Mouse (Mus musculus): ENCODE results near the gene Trpm5. TPM values are rescaled to one million over a fixed set of nuclear protein-coding genes. Genes with fewer than 3 reads are reported as not detected.

Trpm5 gene
- polyA plus RNA-seq, 1 experiment from 2014 or later: 9.8 TPM

DNA sequence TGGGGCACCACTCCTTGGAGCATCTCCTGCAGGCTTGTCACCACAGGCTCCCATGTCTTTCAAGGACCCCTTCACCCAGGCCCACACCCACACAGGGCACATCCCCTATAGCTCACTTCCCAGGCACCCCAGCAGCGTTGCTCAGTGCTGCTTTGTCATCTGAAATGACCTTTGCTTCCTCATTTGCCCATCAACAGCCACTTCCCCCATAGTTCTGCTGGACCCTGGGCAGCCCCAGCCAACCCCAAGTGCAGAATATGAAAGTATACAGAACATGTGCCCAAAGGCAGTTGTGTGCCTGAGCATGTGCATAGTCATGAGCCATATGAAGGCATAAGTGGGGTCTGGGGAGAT is 1.1 kb upstream of the Trpm5 start:
- H3K27me3 ChIP-seq (replicated peaks): no peaks in the 10 kb centered on the region
- H3K9ac ChIP-seq: no peak overlapping the region
- no peak overlapping the region for H3K27ac ChIP-seq
- H3K4me3 ChIP-seq (replicated peaks): no peak overlapping the region
- H3K36me3 ChIP-seq: no peaks in the 10 kb centered on the region
- H3K4me1 ChIP-seq (replicated peaks): no peaks in the 10 kb centered on the region
- no peak for ATAC-seq
- no peak overlapping the region for H3K4me2 ChIP-seq (replicated peaks)
- 47% methylated on average over 1 of the region's 1 CpGs for WGBS
- H3K9me3 ChIP-seq: no peaks in the 10 kb centered on the region

DNA sequence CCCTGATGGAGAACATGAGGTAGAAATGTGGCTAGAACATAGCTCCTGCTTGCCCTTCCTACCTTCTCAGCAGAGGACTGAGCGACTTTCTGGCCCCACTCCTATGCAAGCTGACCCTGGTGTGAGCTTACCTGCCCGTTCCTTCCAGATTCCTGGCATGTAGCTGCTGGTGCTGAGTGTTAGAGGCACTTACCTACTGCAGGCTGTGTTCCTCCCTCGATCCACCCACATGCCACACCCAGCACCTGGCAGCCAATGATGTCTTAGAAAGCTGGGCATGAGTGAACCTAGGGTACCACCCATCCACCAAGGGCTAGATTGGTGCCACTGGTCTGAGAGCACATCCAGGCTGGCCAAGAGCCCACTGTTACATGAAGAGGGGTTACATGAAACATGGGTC is 595 bp downstream of the Trpm5 start:
- H3K9ac ChIP-seq: no peak overlapping the region
- no peaks in the 10 kb centered on the region for H3K36me3 ChIP-seq
- no peaks in the 10 kb centered on the region for H3K9me3 ChIP-seq
- H3K27me3 ChIP-seq (replicated peaks): no peaks in the 10 kb centered on the region
- no peaks in the 10 kb centered on the region for H3K4me1 ChIP-seq (replicated peaks)
- no peak overlapping the region for H3K27ac ChIP-seq
- H3K4me3 ChIP-seq (replicated peaks): no peak overlapping the region
- no peak for ATAC-seq
- 71% methylated on average over 3 of the region's 3 CpGs for WGBS
- H3K4me2 ChIP-seq (replicated peaks): no peak overlapping the region

DNA sequence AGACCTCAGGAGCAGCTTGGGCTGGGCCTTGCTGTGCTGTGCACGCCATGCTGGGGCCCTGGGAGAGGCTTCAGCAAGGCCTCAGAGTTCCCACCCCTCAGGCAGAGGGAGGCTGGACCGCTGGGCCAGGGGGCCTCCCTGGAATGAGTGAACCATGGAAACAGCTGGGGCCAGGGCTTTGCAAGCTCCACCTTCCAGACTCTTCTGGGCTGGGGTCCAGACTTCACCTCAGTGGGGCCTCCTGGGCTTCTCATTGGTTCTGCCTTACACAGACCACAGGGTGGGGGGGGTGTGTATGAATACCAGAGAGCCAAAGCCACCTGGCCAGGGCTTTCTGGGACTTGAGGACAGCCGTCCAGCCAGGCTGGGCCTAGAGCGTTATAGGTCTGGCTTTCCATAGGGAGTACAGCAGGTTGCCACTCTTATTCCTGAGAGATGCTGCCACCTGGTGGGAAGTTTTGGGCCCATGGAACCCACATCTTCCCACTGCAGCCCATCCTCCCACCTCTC is 7.3 kb downstream of the Trpm5 start:
- ATAC-seq: peak; percentile 88
- H3K9me3 ChIP-seq: no peaks in the 10 kb centered on the region
- peak overlapping the region; percentile 39 for H3K9ac ChIP-seq
- H3K4me3 ChIP-seq (replicated peaks): peak overlapping the region; percentile 23
- peak overlapping the region; percentile 69 for H3K27ac ChIP-seq
- no peaks in the 10 kb centered on the region for H3K27me3 ChIP-seq (replicated peaks)
- peaks cover 5% of the 10 kb centered on the region; the same call in 1 of the 2 replicates for H3K4me1 ChIP-seq (replicated peaks)
- H3K36me3 ChIP-seq: no peaks in the 10 kb centered on the region
- whole genome bisulfite sequencing: 38% methylated on average over 4 of the region's 4 CpGs
- peak overlapping the region; percentile 46 for H3K4me2 ChIP-seq (replicated peaks)

DNA sequence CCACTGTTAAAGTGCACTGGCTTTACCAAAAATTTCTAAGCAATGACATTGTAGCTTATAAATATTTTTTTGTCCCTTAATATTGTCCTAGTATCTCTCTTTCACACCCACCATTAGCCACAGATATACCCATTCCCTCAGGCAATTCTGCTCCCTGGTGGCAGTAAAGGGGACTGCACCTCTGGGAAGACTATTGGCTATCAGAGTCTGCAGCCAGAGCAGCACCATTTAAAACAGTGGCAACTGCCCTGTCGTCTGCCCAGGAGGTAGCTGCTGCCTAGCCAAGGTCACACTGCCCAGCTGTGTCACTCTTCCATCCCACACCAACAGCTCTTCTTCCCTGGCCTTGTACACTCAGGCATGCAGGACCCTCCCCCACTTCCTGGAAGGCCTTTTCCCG is 8.1 kb downstream of the Trpm5 start:
- WGBS: 46% methylated on average over 2 of the region's 2 CpGs
- no peaks in the 10 kb centered on the region for H3K27me3 ChIP-seq (replicated peaks)
- peaks cover 5% of the 10 kb centered on the region; the same call in 1 of the 2 replicates for H3K4me1 ChIP-seq (replicated peaks)
- H3K9me3 ChIP-seq: no peaks in the 10 kb centered on the region
- H3K27ac ChIP-seq: peak overlapping the region; percentile 69
- H3K4me2 ChIP-seq (replicated peaks): peak overlapping the region; percentile 46
- H3K36me3 ChIP-seq: no peaks in the 10 kb centered on the region
- H3K9ac ChIP-seq: peak overlapping the region; percentile 39
- peak; percentile 34 for ATAC-seq
- H3K4me3 ChIP-seq (replicated peaks): peak overlapping the region; percentile 23

GRCm38 (mm10) chr7:143083708-143084107 is 10.7 kb downstream of the Trpm5 start:
- Histone ChIP-seq H3K4me1 (replicated peaks) (peaks cover 5% of the 10 kb centered on the region; the same call in 1 of the 2 replicates), H3K27me3 (replicated peaks) (no peaks in the 10 kb centered on the region), H3K9me3 (no peaks in the 10 kb centered on the region), H3K27ac (no peak overlapping the region), H3K9ac (no peak overlapping the region), H3K36me3 (no peaks in the 10 kb centered on the region), H3K4me3 (replicated peaks) (no peak overlapping the region), H3K4me2 (replicated peaks) (no peak overlapping the region)
- whole genome bisulfite sequencing: 83% methylated on average over 2 of the region's 2 CpGs
- no peak for ATAC-seq

- Histone ChIP-seq H3K4me3 (replicated peaks) (no peak overlapping the region), H3K27me3 (replicated peaks) (no peaks in the 10 kb centered on the region), H3K9ac (no peak overlapping the region), H3K36me3 (no peaks in the 10 kb centered on the region), H3K4me2 (replicated peaks) (no peak overlapping the region), H3K27ac (no peak overlapping the region), H3K9me3 (no peaks in the 10 kb centered on the region), H3K4me1 (replicated peaks) (peaks cover 5% of the 10 kb centered on the region; the same call in 1 of the 2 replicates)
- no peak; the same call in 1 of the 2 replicates for ATAC-seq
- 59% methylated on average over 6 of the region's 6 CpGs for WGBS
Measured at GRCm38 (mm10) chr7:143082024-143082423, 12.4 kb downstream of the Trpm5 start.

DNA sequence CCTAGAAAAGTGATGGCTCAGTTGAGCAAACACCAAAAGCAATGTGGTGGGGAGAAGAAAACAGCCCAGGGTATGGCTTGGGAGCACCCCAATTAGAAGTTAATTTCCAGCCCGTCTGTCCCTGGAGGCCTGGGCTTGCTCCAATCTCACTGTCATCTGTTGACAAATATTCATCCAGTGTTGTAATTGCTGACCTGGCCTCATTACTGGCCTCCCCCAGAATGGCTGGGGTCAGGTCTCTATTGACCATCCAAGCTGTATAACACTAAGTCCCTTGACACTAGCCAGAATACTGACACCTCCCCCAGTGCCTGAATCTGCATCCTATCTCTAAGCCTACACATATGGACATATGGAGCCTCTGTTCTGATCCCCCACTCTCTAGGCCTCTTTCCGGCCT is 17.1 kb downstream of the Trpm5 start:
- Histone ChIP-seq H3K36me3 (0 out of 2 replicates have a peak, but pooled peaks cover 2% of the 10 kb centered on the region), H3K9ac (no peak overlapping the region), H3K4me1 (replicated peaks) (no peaks in the 10 kb centered on the region), H3K27me3 (replicated peaks) (no peaks in the 10 kb centered on the region), H3K27ac (no peak overlapping the region), H3K4me2 (replicated peaks) (no peak overlapping the region), H3K9me3 (no peaks in the 10 kb centered on the region), H3K4me3 (replicated peaks) (no peak overlapping the region)
- no peak for ATAC-seq
- 75% methylated on average over 2 of the region's 2 CpGs for WGBS

DNA sequence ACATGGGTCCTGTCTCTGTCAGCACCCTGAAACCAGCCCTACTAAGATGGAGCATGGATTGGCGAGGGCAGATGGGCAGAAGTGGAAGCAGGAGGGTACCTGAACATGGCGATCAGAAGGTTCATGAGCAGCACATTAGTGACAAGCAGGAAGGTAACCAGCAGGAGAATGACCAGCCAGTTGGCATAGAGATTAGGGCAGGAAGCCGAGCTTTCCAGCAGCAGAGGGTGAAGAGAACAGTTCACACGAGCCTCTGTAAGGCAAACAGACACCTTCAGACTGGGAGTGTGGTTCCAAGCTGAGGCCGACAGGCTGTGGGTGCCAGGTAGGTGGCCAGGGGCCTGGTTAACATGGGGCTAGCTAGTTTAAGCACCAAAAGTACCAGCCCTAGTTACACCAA is 19.0 kb downstream of the Trpm5 start:
- no peak for ATAC-seq
- H3K4me1 ChIP-seq (replicated peaks): peaks cover 7% of the 10 kb centered on the region
- no peaks in the 10 kb centered on the region for H3K9me3 ChIP-seq
- no peaks in the 10 kb centered on the region for H3K27me3 ChIP-seq (replicated peaks)
- no peak overlapping the region for H3K4me2 ChIP-seq (replicated peaks)
- H3K9ac ChIP-seq: no peak overlapping the region
- H3K36me3 ChIP-seq: 0 out of 2 replicates have a peak, but pooled peaks cover 3% of the 10 kb centered on the region
- WGBS: 79% methylated on average over 5 of the region's 5 CpGs
- no peak overlapping the region for H3K27ac ChIP-seq
- H3K4me3 ChIP-seq (replicated peaks): no peak overlapping the region

- peaks cover 19% of the 10 kb centered on the region for H3K4me1 ChIP-seq (replicated peaks)
- 76% methylated on average over 1 of the region's 1 CpGs for WGBS
- H3K4me3 ChIP-seq (replicated peaks): no peak overlapping the region
- 0 out of 2 replicates have a peak, but pooled peaks cover 3% of the 10 kb centered on the region for H3K36me3 ChIP-seq
- no peaks in the 10 kb centered on the region for H3K9me3 ChIP-seq
- H3K27me3 ChIP-seq (replicated peaks): no peaks in the 10 kb centered on the region
- H3K27ac ChIP-seq: no peak overlapping the region
- H3K4me2 ChIP-seq (replicated peaks): no peak overlapping the region
- H3K9ac ChIP-seq: no peak overlapping the region
- ATAC-seq: no peak
Measured at GRCm38 (mm10) chr7:143073086-143073485, 21.4 kb downstream of the Trpm5 start.

- Histone ChIP-seq H3K27ac (no peak overlapping the region), H3K36me3 (0 out of 2 replicates have a peak, but pooled peaks cover 8% of the 10 kb centered on the region), H3K4me2 (replicated peaks) (no peak overlapping the region), H3K4me1 (replicated peaks) (peaks cover 21% of the 10 kb centered on the region), H3K27me3 (replicated peaks) (no peaks in the 10 kb centered on the region), H3K9me3 (no peaks in the 10 kb centered on the region), H3K4me3 (replicated peaks) (no peak overlapping the region), H3K9ac (no peak overlapping the region)
- ATAC-seq: no peak
- WGBS: 82% methylated on average over 5 of the region's 5 CpGs
Measured at GRCm38 (mm10) chr7:143072605-143073004, 21.8 kb downstream of the Trpm5 start.

GRCm38 (mm10) chr7:143070506-143071070 is 23.9 kb downstream of the Trpm5 start:
- Histone ChIP-seq H3K27me3 (replicated peaks) (no peaks in the 10 kb centered on the region), H3K4me3 (replicated peaks) (peak overlapping the region; percentile 80), H3K36me3 (peaks cover 21% of the 10 kb centered on the region; the same call in 1 of the 2 replicates), H3K9ac (peak overlapping the region; percentile 82), H3K4me2 (replicated peaks) (peak overlapping the region; percentile 96), H3K27ac (no peak overlapping the region), H3K4me1 (replicated peaks) (peaks cover 21% of the 10 kb centered on the region), H3K9me3 (no peaks in the 10 kb centered on the region)
- WGBS: 80% methylated on average over 10 of the region's 10 CpGs
- ATAC-seq: no peak

DNA sequence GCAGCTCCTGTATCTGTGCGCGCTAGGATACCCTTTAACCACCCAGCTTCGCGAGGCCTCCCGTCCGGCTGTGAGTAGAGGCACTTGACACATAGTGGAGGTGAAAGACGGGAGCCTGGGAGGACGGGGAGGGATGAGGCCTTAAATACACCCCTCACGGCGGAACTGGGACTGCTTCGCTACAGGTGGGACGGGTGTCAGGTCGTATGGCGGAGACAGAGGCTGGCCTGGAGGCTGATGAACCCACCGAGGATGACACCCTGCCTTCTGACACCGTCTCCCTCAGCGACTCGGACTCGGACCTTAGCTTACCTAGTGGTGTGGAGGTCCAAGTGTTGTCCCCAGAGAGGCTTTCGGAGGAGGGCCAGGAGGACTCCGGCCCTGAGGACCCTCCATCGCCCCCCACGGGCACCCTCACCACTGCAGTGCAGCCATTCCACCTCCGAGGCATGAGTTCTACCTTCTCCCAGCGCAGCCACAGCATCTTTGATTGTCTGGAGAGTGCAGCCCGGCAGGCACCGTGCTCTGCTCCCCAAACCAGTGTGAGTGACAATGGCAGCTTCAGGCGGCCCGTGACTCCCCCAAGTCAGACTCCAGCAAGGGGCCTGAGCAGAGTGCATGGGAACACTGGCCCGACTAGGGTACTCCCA is 24.6 kb downstream of the Trpm5 start:
- Histone ChIP-seq H3K27ac (peak overlapping the region; percentile 82), H3K4me2 (replicated peaks) (peak overlapping the region; percentile 96), H3K9ac (peak overlapping the region; percentile 82), H3K4me1 (replicated peaks) (peaks cover 21% of the 10 kb centered on the region), H3K9me3 (no peaks in the 10 kb centered on the region), H3K27me3 (replicated peaks) (no peaks in the 10 kb centered on the region), H3K4me3 (replicated peaks) (peak overlapping the region; percentile 80), H3K36me3 (peaks cover 21% of the 10 kb centered on the region; the same call in 1 of the 2 replicates)
- peak; percentile 27; the same call in 1 of the 2 replicates for ATAC-seq
- WGBS: 11% methylated on average over 30 of the region's 30 CpGs
